Mouse (Mus musculus) inflammation-experienced regulatory T-cells, adult 16 weeks (primary cell): ENCODE data around the gene Slc25a20. TPM values are rescaled to one million over a fixed set of nuclear protein-coding genes. Genes with fewer than 3 reads are reported as not detected.

ENCODE experiments used
- polyA plus RNA-seq: library from polyadenylated mRNA; unstranded; fragments of 100-300 nt; shearing (Covaris generic); gene quantifications from one replicate; pipeline ENCODE4 v1.2.1, GENCODE M21; 2017

The Slc25a20 gene
- 55.1 TPM for polyA plus RNA-seq

DNA sequence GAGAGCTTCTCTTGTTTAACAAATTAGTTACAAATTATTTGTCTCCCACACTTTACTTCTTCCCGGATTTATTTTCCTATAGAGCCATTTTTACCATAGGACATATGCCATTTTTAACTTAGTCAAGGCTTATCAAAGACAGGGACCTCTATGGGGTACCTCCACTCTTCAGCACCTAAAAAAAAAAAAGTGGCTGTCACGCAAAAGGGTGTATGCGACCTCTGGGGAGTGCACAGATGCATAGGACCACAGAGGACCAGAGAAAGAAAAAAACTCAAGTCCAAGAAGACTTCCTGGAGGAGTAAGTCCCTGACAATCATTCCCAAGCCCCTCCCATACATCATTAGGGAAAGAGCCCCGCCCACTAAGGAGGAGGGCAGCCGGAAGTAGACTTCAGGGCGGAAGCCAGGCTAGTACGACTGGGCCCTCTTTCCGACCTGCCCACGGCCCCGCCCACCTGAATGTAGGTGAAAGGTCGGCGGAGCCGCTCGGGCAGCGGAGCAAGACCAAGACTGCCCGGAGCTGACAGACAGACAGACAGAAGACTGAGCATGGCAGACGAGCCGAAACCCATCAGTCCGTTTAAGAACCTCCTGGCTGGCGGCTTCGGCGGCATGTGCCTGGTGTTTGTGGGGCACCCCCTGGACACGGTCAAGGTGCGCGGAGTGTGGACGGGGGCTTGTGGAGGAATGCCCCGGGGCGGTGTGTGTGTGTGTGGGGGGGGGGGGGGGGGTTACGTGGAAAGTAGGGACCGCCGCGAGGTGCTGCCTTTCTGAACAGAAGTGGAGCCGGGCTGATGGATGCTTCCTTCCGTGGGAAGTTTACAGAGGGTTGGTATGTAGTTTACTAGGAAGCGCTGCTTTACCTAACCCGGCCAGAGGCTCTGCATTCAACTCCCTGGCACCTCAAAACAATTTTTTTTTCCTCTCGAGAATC lies at the start of gene Slc25a20:
Gene Slc25a20 (plus strand): TSS at position 412 of the 936 bp plus-strand sequence.

DNA sequence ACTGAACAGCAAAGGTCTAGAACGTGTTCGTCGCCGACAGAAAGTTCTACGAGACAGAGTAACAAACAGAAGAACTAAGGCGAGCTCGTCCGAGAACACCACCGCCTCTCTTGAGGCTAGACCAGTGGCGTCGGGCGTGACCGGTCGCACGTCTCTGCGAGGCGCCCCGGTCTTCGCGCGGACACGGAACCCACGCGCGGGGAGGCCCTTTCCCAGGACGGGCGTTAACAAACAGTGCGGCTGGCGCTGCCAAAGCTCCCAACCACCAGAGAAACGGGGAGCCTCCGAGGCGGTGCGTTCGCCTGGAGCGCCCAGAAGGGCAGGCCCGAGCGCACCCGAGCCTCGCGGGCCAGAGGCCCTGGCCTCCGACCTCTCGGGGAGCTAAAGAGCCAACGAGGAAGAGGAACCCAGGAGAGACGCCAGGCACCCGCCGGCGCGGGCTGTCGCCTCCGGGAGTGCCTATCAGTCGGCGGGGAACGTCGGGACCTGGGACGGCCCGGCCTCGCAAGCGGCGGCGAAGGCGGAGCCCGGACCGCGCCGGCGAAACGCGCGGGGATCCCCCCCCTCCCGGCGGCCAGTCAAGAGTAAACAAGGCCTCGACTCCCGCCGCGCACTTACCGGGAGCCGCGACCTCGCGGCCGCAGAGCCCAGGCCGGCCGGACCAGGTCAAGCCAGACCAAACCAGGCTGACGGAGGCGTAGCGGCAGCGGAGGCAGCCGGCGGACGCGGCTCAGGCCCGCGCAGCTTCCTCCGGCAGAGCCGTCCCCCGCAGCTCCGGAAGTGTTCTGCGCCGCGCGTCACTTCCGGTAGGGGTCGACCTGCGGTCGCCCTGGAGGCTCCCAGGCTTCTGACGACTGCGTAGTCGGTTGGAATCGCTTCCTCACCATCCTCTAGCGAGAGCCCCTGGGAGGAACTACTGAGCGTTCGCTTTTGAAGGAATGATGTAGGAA lies 13.0 kb upstream of the Slc25a20 start, which contains the start of gene Arih2:
Gene Arih2 (minus strand): TSS at position 776 of the 950 bp plus-strand sequence.

DNA sequence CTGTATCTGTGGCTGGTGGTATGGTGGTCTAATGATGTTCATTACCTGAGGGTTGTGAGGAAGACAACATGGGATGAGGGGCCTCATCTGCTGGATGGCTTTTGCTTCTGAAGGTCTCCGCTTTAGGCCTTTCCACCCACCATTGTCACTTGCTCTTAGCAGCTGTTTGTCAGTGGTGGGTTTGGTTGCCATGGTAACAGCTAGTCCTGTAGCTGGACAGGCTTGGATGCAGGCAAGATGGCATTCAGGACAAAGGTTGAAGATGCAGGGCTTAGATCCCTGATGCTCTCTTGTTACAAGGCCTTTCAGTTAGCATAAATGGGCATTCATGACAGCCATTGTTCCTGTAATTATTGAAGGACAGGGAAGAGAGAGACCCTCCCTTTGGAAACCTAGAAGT lies 27.2 kb downstream of the Slc25a20 start, which contains the start of gene Prkar2a:
Gene Prkar2a (plus strand): TSS at position 209 of the 400 bp plus-strand sequence.

Other genes with a start within 250 kb of the Slc25a20 start
- not detected for gene Ccdc36, start 233.6 kb upstream of the Slc25a20 start, polyA plus RNA-seq
- gene BC048562, start 225.6 kb upstream of the Slc25a20 start, polyA plus RNA-seq: not detected
- 56.3 TPM for gene Ccdc71, start 201.6 kb upstream of the Slc25a20 start, polyA plus RNA-seq
- 5.8 TPM for gene Klhdc8b, start 200.5 kb upstream of the Slc25a20 start, polyA plus RNA-seq
- gene Lamb2, start 182.4 kb upstream of the Slc25a20 start, polyA plus RNA-seq: 0.44 TPM
- 185 TPM for gene Usp19, start 171.5 kb upstream of the Slc25a20 start, polyA plus RNA-seq
- gene Qars, start 154.4 kb upstream of the Slc25a20 start, polyA plus RNA-seq: 106 TPM
- 160 TPM for gene Qrich1, start 145.3 kb upstream of the Slc25a20 start, polyA plus RNA-seq
- 107 TPM for gene Impdh2, start 101.8 kb upstream of the Slc25a20 start, polyA plus RNA-seq
- 73.7 TPM for gene Ndufaf3, start 94.7 kb upstream of the Slc25a20 start, polyA plus RNA-seq
- 150 TPM for gene Dalrd3, start 92.2 kb upstream of the Slc25a20 start, polyA plus RNA-seq
- 105 TPM for gene Wdr6, start 83.3 kb upstream of the Slc25a20 start, polyA plus RNA-seq
- 21.6 TPM for gene P4htm, start 64.4 kb upstream of the Slc25a20 start, polyA plus RNA-seq
- 96.5 TPM for gene Arih2, start 12.7 kb upstream of the Slc25a20 start, polyA plus RNA-seq
- gene Prkar2a, start 27.2 kb downstream of the Slc25a20 start, polyA plus RNA-seq: 3.0 TPM
- gene Ip6k2, start 121.7 kb downstream of the Slc25a20 start, polyA plus RNA-seq: 15.2 TPM
- 7.7 TPM for gene Nckipsd, start 146.3 kb downstream of the Slc25a20 start, polyA plus RNA-seq
- gene Celsr3, start 164.2 kb downstream of the Slc25a20 start, polyA plus RNA-seq: not detected
- gene Slc26a6, start 191.2 kb downstream of the Slc25a20 start, polyA plus RNA-seq: 17.7 TPM